Mouse (Mus musculus) MEL (cell line): ENCODE results near the gene Wdr62. TPM values are rescaled to one million over a fixed set of nuclear protein-coding genes. Genes with fewer than 3 reads are reported as not detected.
A peak's percentile ranks its signal among the peaks of the same experiment; 100 is the strongest.

Experiments
- DNase-seq: peaks from one replicate; pipeline ENCODE4 v3.0.0; 2011; ENCODE audit warnings: low read depth, low spot score
- H3K27ac ChIP-seq: 2 replicates; pipeline ENCODE4 v1.5.1; 2012; ENCODE audit warnings: low read depth, mild to moderate bottlenecking, control low read depth, low read length, moderate library complexity; ENCODE audit not compliant: control insufficient read depth
- H3K27me3 ChIP-seq, 2 experiments: fragments of 150-350 bp in 1 of 2; sonication (generic) in 1 of 2; 2 replicates each; pipeline ENCODE4 v1.6.1; 2012; ENCODE audit warnings: low read length in 2 of 2, mild to moderate bottlenecking in 2 of 2, improper control_type of control experiment in 1 of 2, moderate library complexity in 1 of 2; ENCODE audit not compliant: insufficient read depth in 2 of 2, control insufficient read depth in 1 of 2
- H3K36me3 ChIP-seq, 2 experiments: 2 replicates each; pipeline ENCODE4 v1.6.1; 2012 to 2014; ENCODE audit warnings: low read length in 2 of 2, improper control_type of control experiment in 1 of 2, inconsistent platforms in 1 of 2, mild to moderate bottlenecking in 1 of 2; ENCODE audit not compliant: insufficient read depth in 2 of 2, control insufficient read depth in 1 of 2
- H3K4me1 ChIP-seq, 2 experiments: fragments of 150-350 bp in 1 of 2; sonication (generic) in 1 of 2; 2 replicates each; pipeline ENCODE4 v1.6.1; 2012; ENCODE audit warnings: low read length in 2 of 2, improper control_type of control experiment in 1 of 2, mild to moderate bottlenecking in 1 of 2; ENCODE audit not compliant: insufficient read depth in 2 of 2, control insufficient read depth in 1 of 2
- H3K4me3 ChIP-seq, 2 experiments: fragments of 150-350 bp in 1 of 2; sonication (generic) in 1 of 2; 2 replicates each; pipeline ENCODE4 v1.5.1; 2012; ENCODE audit warnings: low read depth in 2 of 2, low read length in 2 of 2, mild to moderate bottlenecking in 2 of 2, moderate library complexity in 2 of 2, control low read depth in 1 of 2, improper control_type of control experiment in 1 of 2; ENCODE audit not compliant: control insufficient read depth in 1 of 2, insufficient read depth in 1 of 2
- H3K79me2 ChIP-seq: 2 replicates; pipeline ENCODE4 v1.6.1; 2012; ENCODE audit warnings: mild to moderate bottlenecking, low read length, moderate library complexity; ENCODE audit not compliant: control insufficient read depth, poor library complexity, insufficient read depth
- H3K9ac ChIP-seq: 2 replicates; pipeline ENCODE4 v1.6.1; 2012; ENCODE audit warnings: low read depth, mild to moderate bottlenecking, control low read depth, low read length, moderate library complexity; ENCODE audit not compliant: control insufficient read depth, poor library complexity, severe bottlenecking
- H3K9me3 ChIP-seq: fragments of 150-350 bp; sonication (generic); replicated peaks from 2 replicates; pipeline ENCODE4 v1.6.1; 2012; ENCODE audit warnings: mild to moderate bottlenecking, low read length, improper control_type of control experiment, moderate library complexity; ENCODE audit not compliant: insufficient read depth
- CHD1 ChIP-seq: IDR thresholded peaks from 2 replicates; pipeline ENCODE4 v1.6.1; 2012; ENCODE audit warnings: low read depth, mild to moderate bottlenecking, inconsistent platforms, low read length, improper control_type of control experiment
- ELF1 ChIP-seq: IDR thresholded peaks from 2 replicates; pipeline ENCODE4 v1.6.1; 2014; ENCODE audit warnings: low read depth, mild to moderate bottlenecking, inconsistent platforms, low read length, improper control_type of control experiment, moderate library complexity
- EP300 ChIP-seq, 2 experiments: IDR thresholded peaks; 2 replicates each; pipeline ENCODE4 v1.6.1; 2011; ENCODE audit warnings: improper control_type of control experiment in 2 of 2, low read length in 2 of 2, low read depth in 1 of 2, mild to moderate bottlenecking in 1 of 2
- ETS1 ChIP-seq: IDR thresholded peaks from 2 replicates; pipeline ENCODE4 v1.6.1; 2012; ENCODE audit warnings: low read depth, mild to moderate bottlenecking, inconsistent platforms, low read length, improper control_type of control experiment, moderate library complexity
- GATA1 ChIP-seq: IDR thresholded peaks from 2 replicates; pipeline ENCODE4 v1.6.1; 2011; ENCODE audit warnings: low read depth, low read length, improper control_type of control experiment
- HCFC1 ChIP-seq: IDR thresholded peaks from 2 replicates; pipeline ENCODE4 v1.6.1; 2012; ENCODE audit warnings: low read depth, mild to moderate bottlenecking, inconsistent platforms, low read length, improper control_type of control experiment, moderate library complexity
- KAT2A ChIP-seq: conservative IDR thresholded peaks from 2 replicates; pipeline ENCODE4 v1.6.1; 2012; ENCODE audit warnings: low read depth, low read length, improper control_type of control experiment, inconsistent platforms
- MAX ChIP-seq: IDR thresholded peaks from 2 replicates; pipeline ENCODE4 v1.6.1; 2011; ENCODE audit warnings: low read length, improper control_type of control experiment
- MEF2A ChIP-seq: IDR thresholded peaks from 2 replicates; pipeline ENCODE4 v1.6.1; 2014; ENCODE audit warnings: low read depth, mild to moderate bottlenecking, inconsistent platforms, low read length, improper control_type of control experiment; ENCODE audit not compliant: poor library complexity, insufficient replicate concordance, severe bottlenecking; ENCODE audit errors: extremely low read depth
- MYB ChIP-seq: IDR thresholded peaks from 2 replicates; pipeline ENCODE4 v1.6.1; 2011; ENCODE audit warnings: mild to moderate bottlenecking, low read depth, low read length, improper control_type of control experiment
- NELFE ChIP-seq: IDR thresholded peaks from 2 replicates; pipeline ENCODE4 v1.6.1; 2011; ENCODE audit warnings: low read depth, low read length, improper control_type of control experiment
- NRF1 ChIP-seq: IDR thresholded peaks from 2 replicates; pipeline ENCODE4 v1.6.1; 2014; ENCODE audit warnings: low read depth, mild to moderate bottlenecking, inconsistent platforms, low read length, improper control_type of control experiment, moderate library complexity; ENCODE audit not compliant: poor library complexity, insufficient read depth, severe bottlenecking
- RCOR1 ChIP-seq: IDR thresholded peaks from 2 replicates; pipeline ENCODE4 v1.6.1; 2012; ENCODE audit warnings: low read depth, mild to moderate bottlenecking, inconsistent platforms, low read length, improper control_type of control experiment
- SMC3 ChIP-seq: IDR thresholded peaks from 2 replicates; pipeline ENCODE4 v1.6.1; 2011; ENCODE audit warnings: low read depth, low read length, improper control_type of control experiment
- TAL1 ChIP-seq: IDR thresholded peaks from 2 replicates; pipeline ENCODE4 v1.6.1; 2012; ENCODE audit warnings: mild to moderate bottlenecking, inconsistent platforms, low read length, moderate library complexity, mixed read lengths
- TBP ChIP-seq: IDR thresholded peaks from 2 replicates; pipeline ENCODE4 v1.8.0; 2011; ENCODE audit warnings: low read depth, low read length, improper control_type of control experiment
- UBTF ChIP-seq: IDR thresholded peaks from 2 replicates; pipeline ENCODE4 v1.6.1; 2012; ENCODE audit warnings: low read depth, mild to moderate bottlenecking, inconsistent platforms, low read length, improper control_type of control experiment, moderate library complexity, borderline replicate concordance; ENCODE audit not compliant: insufficient read depth
- USF1 ChIP-seq: IDR thresholded peaks from 2 replicates; pipeline ENCODE4 v1.6.1; 2014; ENCODE audit warnings: low read depth, mild to moderate bottlenecking, inconsistent platforms, low read length, improper control_type of control experiment, moderate library complexity
- ZC3H11A ChIP-seq: IDR thresholded peaks from 2 replicates; pipeline ENCODE4 v1.6.1; 2012; ENCODE audit warnings: low read depth, mild to moderate bottlenecking, inconsistent platforms, low read length, improper control_type of control experiment
- ZMIZ1 ChIP-seq: IDR thresholded peaks from 2 replicates; pipeline ENCODE4 v1.6.1; 2012; ENCODE audit warnings: low read depth, mild to moderate bottlenecking, inconsistent platforms, low read length, improper control_type of control experiment, moderate library complexity
- polyA plus RNA-seq, 2 experiments: library from polyadenylated mRNA; stranded (reverse) in 1 of 2; unstranded in 1 of 2; fragments of >175 nt in 1 of 2; fragments of >200 nt in 1 of 2; gene quantifications; 2 replicates each; pipeline versions ENCODE4 v1.2.1 to v1.2.4; 2012; ENCODE audit warnings: low replicate concordance in 2 of 2, low read depth in 1 of 2; ENCODE audit not compliant: insufficient read length in 2 of 2, insufficient read depth in 1 of 2, missing spikeins in 1 of 2
- total RNA-seq: library from RNA; depleted of rRNA; stranded (reverse); fragments of 300-350 nt; gene quantifications from 2 replicates; pipeline ENCODE4 v1.2.3, GENCODE M21; 2012

The Wdr62 gene
- total and polyA plus RNA-seq, 3 experiments, result 6.5 to 44.8 (median 30.5) TPM

- TF ChIP-seq NELFE (peak; percentile 63), MAX (peak; percentile 72), GATA1 (no peak), TAL1 (no peak), CHD1 (no peak), ELF1 (peak; percentile 66), MEF2A (no peak), ETS1 (no peak; the same call in 1 of the 2 replicates), SMC3 (no peak), ZC3H11A (no peak)
- TF ChIP-seq, all 39 proteins: peak for 18
Measured at GRCm38 (mm10) chr7:30231669-30232454, 48.4 kb downstream of the Wdr62 start, which contains the start of the genes Polr2i and Tbcb (continued).

- H3K27ac ChIP-seq, result 0 out of 2 replicates have a peak overlapping the region, but pooled peaks have one; percentile 37
- peak overlapping the region; percentile 74 to 81 for H3K4me3 ChIP-seq
- peaks cover 7% of the 10 kb centered on the region for H3K79me2 ChIP-seq
- no peaks in the 10 kb centered on the region for H3K9me3 ChIP-seq
- peak overlapping the region; percentile 82 for H3K9ac ChIP-seq
- H3K27me3 ChIP-seq, result no peaks in the 10 kb centered on the region
- no peaks in the 10 kb centered on the region for H3K36me3 ChIP-seq
- peaks cover 0 to 9% of the 10 kb centered on the region in 2 experiments; a peak in 1 of 4 replicates for H3K4me1 ChIP-seq
- DNase-seq, result no peak
- no peak for TF ChIP-seq TBP
- TF ChIP-seq MAX, result no peak
- no peak for TF ChIP-seq KAT2A
- TF ChIP-seq ZMIZ1, result no peak
- no peak for TF ChIP-seq EP300 (IDR thresholded peaks at IDR 0.05; ENCODE audit: low read depth in 1 of 2, low read length in 2 of 2)
- no peak for TF ChIP-seq SMC3
- no peak for TF ChIP-seq NELFE
Measured at GRCm38 (mm10) chr7:30231328-30231668, 48.9 kb downstream of the Wdr62 start.

GRCm38 (mm10) chr7:30224206-30224605, 56.0 kb downstream of the Wdr62 start:
- TF ChIP-seq RCOR1 (no peak), MEF2A (no peak), USF1 (no peak), MYB (no peak), UBTF (no peak), NELFE (no peak), HCFC1 (no peak), NRF1 (no peak)
- DNase-seq, result no peak
- Histone ChIP-seq H3K9ac (no peak overlapping the region), H3K27me3 (no peaks in the 10 kb centered on the region), H3K36me3 (peaks cover 0 to 2% of the 10 kb centered on the region in 2 experiments; a peak in 1 of 4 replicates), H3K9me3 (no peaks in the 10 kb centered on the region), H3K79me2 (no peaks in the 10 kb centered on the region), H3K27ac (no peak overlapping the region), H3K4me3 (no peak overlapping the region), H3K4me1 (no peaks in the 10 kb centered on the region)
